Mouse (Mus musculus) bone marrow, adult 2 months (tissue): ENCODE measurements around the gene Fndc8.

Experiments used
- CTCF ChIP-seq: fragments of 200-500 bp; IDR thresholded peaks from 2 replicates; pipeline ENCODE4 v1.5.1; 2011; ENCODE audit warnings: low read length, control low read depth; ENCODE audit not compliant: control insufficient read depth, insufficient read depth
- POLR2A ChIP-seq: fragments of 200-500 bp; IDR thresholded peaks from 2 replicates; pipeline ENCODE4 v1.6.1; 2011; ENCODE audit warnings: low read depth, mild to moderate bottlenecking, control low read depth, low read length, borderline replicate concordance; ENCODE audit not compliant: control insufficient read depth

DNA sequence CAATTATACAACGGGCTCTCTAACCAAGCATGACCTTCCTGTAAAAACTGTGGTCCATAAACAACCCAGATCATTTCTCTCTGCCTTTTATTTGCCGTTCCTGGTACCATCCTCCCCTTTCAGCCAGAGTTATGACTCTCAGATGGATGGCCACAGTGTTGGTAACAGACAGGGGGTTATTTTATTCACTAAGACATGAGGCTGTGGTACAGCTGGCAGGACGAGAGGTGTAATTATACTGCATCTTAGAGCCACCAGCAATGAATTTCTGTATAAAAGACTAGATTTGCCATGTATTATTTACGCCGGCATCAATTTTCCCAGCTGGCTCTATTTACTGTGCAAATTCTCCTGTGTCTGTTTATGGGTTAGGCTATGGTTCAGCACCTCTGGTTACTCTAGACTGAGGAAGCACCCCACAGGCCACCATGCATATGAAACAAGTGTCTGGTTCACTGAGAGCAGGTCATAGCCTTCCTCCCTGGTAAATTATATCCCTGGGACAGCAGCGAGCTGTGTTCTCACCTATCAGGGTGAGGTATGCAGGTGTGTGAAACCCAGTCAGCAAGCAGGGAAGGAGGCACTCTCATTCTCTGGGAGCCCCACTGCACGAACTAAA is 14.1 kb upstream of the Fndc8 start:
- TF ChIP-seq POLR2A (no peak), CTCF (no peak)
